8 mouse cellular contexts compared by ENCODE assay signal in the genomic region with DNA sequence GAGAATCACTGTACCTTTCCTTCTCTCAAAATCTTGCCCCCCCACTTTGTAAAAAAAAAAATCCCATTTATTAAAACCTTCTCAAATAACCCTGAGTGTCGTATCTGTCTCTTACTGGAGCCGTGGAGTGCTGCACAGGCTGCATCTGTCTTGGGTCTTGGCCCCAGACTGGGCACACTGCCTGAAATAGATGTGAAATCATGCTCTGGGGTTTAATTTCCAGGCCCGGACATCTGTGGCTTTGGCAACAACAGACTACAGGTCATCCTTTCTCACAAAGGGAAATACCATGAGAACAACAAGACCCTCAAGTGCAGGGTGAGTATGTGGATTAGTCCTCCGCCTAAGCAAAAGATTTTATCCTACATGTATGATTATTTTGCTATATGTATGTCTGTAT. TPM values are rescaled to one million over a fixed set of nuclear protein-coding genes. Genes with fewer than 3 reads are reported as not detected.
DNase-seq lines count a peak whose midpoint lies in the region; ATAC-seq lines count a peak whose summit lies in the region.
"Had no signal": no experiment of that assay in that cellular context is flagged by ENCODE, and none has a peak within 500 bp of the region (broad histone marks: within the 10 kb centered on the region; RNA-seq: fewer than 3 reads in every experiment).

No protein-coding gene starts in this region.

- no peak for DNase-seq in midbrain, embryonic 11.5 days (ENCODE audit: low spot score, missing footprints)
- peak; percentile 41 to 52 for DNase-seq in cerebellum, postnatal 25 days
- DNase-seq in c-Kit-positive CD71-positive TER-119-positive erythroid progenitor cells, embryonic 14.5 days (ENCODE audit: low spot score) = no peak

- 64% methylated on average over 4 of the region's 4 CpGs for WGBS in midbrain, embryonic 15.5 days
- WGBS in midbrain, embryonic 11.5 days = 78% methylated on average over 4 of the region's 4 CpGs
- WGBS in heart, embryonic 13.5 days = 49% methylated on average over 4 of the region's 4 CpGs
- 47% methylated on average over 4 of the region's 4 CpGs for WGBS in stomach, embryonic 15.5 days
- 56% methylated on average over 4 of the region's 4 CpGs for WGBS in intestine, embryonic 16.5 days

- no peak overlapping the region for H3K4me2 ChIP-seq in midbrain, embryonic 15.5 days
- H3K4me2 ChIP-seq in midbrain, embryonic 11.5 days = no peak overlapping the region
- H3K4me2 ChIP-seq in heart, embryonic 13.5 days = no peak overlapping the region
- H3K4me2 ChIP-seq in stomach, embryonic 15.5 days = no peak overlapping the region
- H3K4me2 ChIP-seq in intestine, embryonic 16.5 days (ENCODE audit: low read depth, low read length) = no peak overlapping the region

- no peak overlapping the region for H3K27ac ChIP-seq in midbrain, embryonic 15.5 days
- H3K27ac ChIP-seq in midbrain, embryonic 11.5 days (ENCODE audit: low read depth, low read length) = no peak overlapping the region
- peak overlapping the region; percentile 67; the same call in 1 of the 2 replicates for H3K27ac ChIP-seq in heart, embryonic 13.5 days (replicated peaks)
- peak overlapping the region; percentile 23; the same call in 1 of the 2 replicates for H3K27ac ChIP-seq in stomach, embryonic 15.5 days
- H3K27ac ChIP-seq in intestine, embryonic 16.5 days (ENCODE audit: low read length) = no peak overlapping the region
- H3K27ac ChIP-seq: liver, embryonic 14.5 days had no signal

- H3K9me3 ChIP-seq in midbrain, embryonic 15.5 days = no peaks in the 10 kb centered on the region
- H3K9me3 ChIP-seq in midbrain, embryonic 11.5 days (ENCODE audit: control insufficient read depth, low read length) = no peaks in the 10 kb centered on the region
- H3K9me3 ChIP-seq in heart, embryonic 13.5 days = no peaks in the 10 kb centered on the region
- no peaks in the 10 kb centered on the region for H3K9me3 ChIP-seq in stomach, embryonic 15.5 days
- no peaks in the 10 kb centered on the region for H3K9me3 ChIP-seq in intestine, embryonic 16.5 days (ENCODE audit: control insufficient read depth, low read length)

- no peaks in the 10 kb centered on the region for H3K27me3 ChIP-seq in midbrain, embryonic 15.5 days (replicated peaks)
- no peaks in the 10 kb centered on the region for H3K27me3 ChIP-seq in midbrain, embryonic 11.5 days (ENCODE audit: control insufficient read depth, insufficient read depth, low read length)
- H3K27me3 ChIP-seq in heart, embryonic 13.5 days (replicated peaks) = no peaks in the 10 kb centered on the region
- H3K27me3 ChIP-seq in stomach, embryonic 15.5 days (replicated peaks) = no peaks in the 10 kb centered on the region
- H3K27me3 ChIP-seq in intestine, embryonic 16.5 days (replicated peaks; ENCODE audit: control insufficient read depth, insufficient read depth, low read length) = no peaks in the 10 kb centered on the region

- H3K36me3 ChIP-seq in midbrain, embryonic 15.5 days (replicated peaks) = no peaks in the 10 kb centered on the region
- H3K36me3 ChIP-seq in midbrain, embryonic 11.5 days (ENCODE audit: control insufficient read depth, insufficient read depth, low read length) = no peaks in the 10 kb centered on the region
- no peaks in the 10 kb centered on the region for H3K36me3 ChIP-seq in heart, embryonic 13.5 days
- H3K36me3 ChIP-seq in stomach, embryonic 15.5 days = no peaks in the 10 kb centered on the region
- no peaks in the 10 kb centered on the region for H3K36me3 ChIP-seq in intestine, embryonic 16.5 days (ENCODE audit: control insufficient read depth, insufficient read depth, low read length)

- 0 out of 2 replicates have a peak, but pooled peaks have one; percentile 54 for ATAC-seq in midbrain, embryonic 15.5 days (replicated peaks)
- ATAC-seq in midbrain, embryonic 11.5 days (ENCODE audit: low FRiP score) = no peak
- no peak for ATAC-seq in heart, embryonic 13.5 days (ENCODE audit: extremely low read depth, insufficient number of reproducible peaks, low FRiP score, low TSS enrichment)
- no peak for ATAC-seq in stomach, embryonic 15.5 days (ENCODE audit: insufficient read depth, low FRiP score, low read depth)
- no peak for ATAC-seq in intestine, embryonic 16.5 days

- no peak overlapping the region for H3K9ac ChIP-seq in midbrain, embryonic 15.5 days
- no peak overlapping the region for H3K9ac ChIP-seq in midbrain, embryonic 11.5 days (ENCODE audit: low read length)
- no peak overlapping the region for H3K9ac ChIP-seq in heart, embryonic 13.5 days
- no peak overlapping the region for H3K9ac ChIP-seq in stomach, embryonic 15.5 days
- H3K9ac ChIP-seq in intestine, embryonic 16.5 days (ENCODE audit: low read depth, low read length) = no peak overlapping the region
- H3K9ac ChIP-seq: liver, embryonic 14.5 days had no signal

- no peak overlapping the region for H3K4me3 ChIP-seq in midbrain, embryonic 15.5 days
- no peak overlapping the region for H3K4me3 ChIP-seq in midbrain, embryonic 11.5 days (ENCODE audit: low read depth, low read length)
- no peak overlapping the region for H3K4me3 ChIP-seq in heart, embryonic 13.5 days
- no peak overlapping the region for H3K4me3 ChIP-seq in stomach, embryonic 15.5 days (replicated peaks)
- H3K4me3 ChIP-seq in intestine, embryonic 16.5 days (ENCODE audit: low read length) = no peak overlapping the region

- peaks cover under 1% of the 10 kb centered on the region; the same call in 1 of the 2 replicates for H3K4me1 ChIP-seq in midbrain, embryonic 15.5 days
- H3K4me1 ChIP-seq in midbrain, embryonic 11.5 days (ENCODE audit: control insufficient read depth, insufficient read depth, low read length) = no peaks in the 10 kb centered on the region
- H3K4me1 ChIP-seq in heart, embryonic 13.5 days = peaks cover 17% of the 10 kb centered on the region
- H3K4me1 ChIP-seq in stomach, embryonic 15.5 days = no peaks in the 10 kb centered on the region
- no peaks in the 10 kb centered on the region for H3K4me1 ChIP-seq in intestine, embryonic 16.5 days (ENCODE audit: control insufficient read depth, insufficient read depth, low read length)

RNA-seq across cellular contexts. Expression of gene Calr4, which starts 7.6 kb away (rescaled TPM):
- polyA plus RNA-seq in midbrain, embryonic 15.5 days (2015; fragmentation: Nextera tagmentation; extraction: Ambion mirVana) = 0.18 and 0.40 TPM in 2 replicates
- 0.11 and 0.19 TPM in 2 replicates for polyA plus RNA-seq in midbrain, embryonic 11.5 days (2014; fragmentation: Nextera tagmentation; extraction: Ambion mirVana)
- polyA plus RNA-seq in heart, embryonic 13.5 days (2015; fragmentation: Nextera tagmentation; extraction: Ambion mirVana) = 0.12 and 0.34 TPM in 2 replicates
- 0.19 TPM in 2 replicates for polyA plus RNA-seq in stomach, embryonic 15.5 days (2015; fragmentation: Nextera tagmentation; extraction: Ambion mirVana)
- 0.16 TPM in 1 of 2 replicates, not detected in the other for polyA plus RNA-seq in intestine, embryonic 16.5 days (2015; fragmentation: Nextera tagmentation; extraction: Ambion mirVana)

RNA-seq across cellular contexts. Expression of gene Eps15, which starts 38.1 kb away (rescaled TPM):
- 58.0 and 61.0 TPM in 2 replicates for polyA plus RNA-seq in midbrain, embryonic 15.5 days (2015; fragmentation: Nextera tagmentation; extraction: Ambion mirVana)
- polyA plus RNA-seq in midbrain, embryonic 11.5 days (2014; fragmentation: Nextera tagmentation; extraction: Ambion mirVana) = 51.9 and 59.2 TPM in 2 replicates
- polyA plus RNA-seq in heart, embryonic 13.5 days (2015; fragmentation: Nextera tagmentation; extraction: Ambion mirVana) = 25.4 and 31.1 TPM in 2 replicates
- polyA plus RNA-seq in stomach, embryonic 15.5 days (2015; fragmentation: Nextera tagmentation; extraction: Ambion mirVana) = 30.2 and 34.8 TPM in 2 replicates
- 26.4 and 27.9 TPM in 2 replicates for polyA plus RNA-seq in intestine, embryonic 16.5 days (2015; fragmentation: Nextera tagmentation; extraction: Ambion mirVana)

RNA-seq across cellular contexts. Expression of gene Osbpl9, which starts 39.9 kb away (rescaled TPM):
- polyA plus RNA-seq in midbrain, embryonic 15.5 days (2015; fragmentation: Nextera tagmentation; extraction: Ambion mirVana) = 74.0 and 75.0 TPM in 2 replicates
- polyA plus RNA-seq in midbrain, embryonic 11.5 days (2014; fragmentation: Nextera tagmentation; extraction: Ambion mirVana) = 75.8 and 78.8 TPM in 2 replicates
- 43.3 and 44.4 TPM in 2 replicates for polyA plus RNA-seq in heart, embryonic 13.5 days (2015; fragmentation: Nextera tagmentation; extraction: Ambion mirVana)
- 55.1 and 57.7 TPM in 2 replicates for polyA plus RNA-seq in stomach, embryonic 15.5 days (2015; fragmentation: Nextera tagmentation; extraction: Ambion mirVana)
- polyA plus RNA-seq in intestine, embryonic 16.5 days (2015; fragmentation: Nextera tagmentation; extraction: Ambion mirVana) = 50.4 and 53.5 TPM in 2 replicates

Comparison
In these comparisons a context has a peak if more than half of its experiments do, and no peak if none do; other contexts are left out.
1. H3K27ac ChIP-seq: peak in heart, embryonic 13.5 days (single experiment) and stomach, embryonic 15.5 days (single experiment); none in midbrain, embryonic 15.5 days (single experiment), midbrain, embryonic 11.5 days (single experiment) and intestine, embryonic 16.5 days (single experiment).
2. DNase-seq: peak in cerebellum, postnatal 25 days (2 of 2); none in midbrain, embryonic 11.5 days (single experiment) and c-Kit-positive CD71-positive TER-119-positive erythroid progenitor cells, embryonic 14.5 days (single experiment).